Mouse (Mus musculus) lung, postnatal 14 days (tissue): ENCODE data around the gene Zfp385a.

ENCODE experiments used
- DNase-seq: peaks from one replicate; pipeline ENCODE4 v3.0.0; 2021

The Zfp385a gene

GRCm38 (mm10) chr15:103362950-103363349 is 23.1 kb upstream of the Zfp385a start:
- no peak for DNase-seq

- DNase-seq = no peak
These were observed 22.4 kb upstream of the Zfp385a start for GRCm38 (mm10) chr15:103362333-103362732.

- no peak for DNase-seq
These were observed 21.4 kb upstream of the Zfp385a start for GRCm38 (mm10) chr15:103361269-103361668.

DNA sequence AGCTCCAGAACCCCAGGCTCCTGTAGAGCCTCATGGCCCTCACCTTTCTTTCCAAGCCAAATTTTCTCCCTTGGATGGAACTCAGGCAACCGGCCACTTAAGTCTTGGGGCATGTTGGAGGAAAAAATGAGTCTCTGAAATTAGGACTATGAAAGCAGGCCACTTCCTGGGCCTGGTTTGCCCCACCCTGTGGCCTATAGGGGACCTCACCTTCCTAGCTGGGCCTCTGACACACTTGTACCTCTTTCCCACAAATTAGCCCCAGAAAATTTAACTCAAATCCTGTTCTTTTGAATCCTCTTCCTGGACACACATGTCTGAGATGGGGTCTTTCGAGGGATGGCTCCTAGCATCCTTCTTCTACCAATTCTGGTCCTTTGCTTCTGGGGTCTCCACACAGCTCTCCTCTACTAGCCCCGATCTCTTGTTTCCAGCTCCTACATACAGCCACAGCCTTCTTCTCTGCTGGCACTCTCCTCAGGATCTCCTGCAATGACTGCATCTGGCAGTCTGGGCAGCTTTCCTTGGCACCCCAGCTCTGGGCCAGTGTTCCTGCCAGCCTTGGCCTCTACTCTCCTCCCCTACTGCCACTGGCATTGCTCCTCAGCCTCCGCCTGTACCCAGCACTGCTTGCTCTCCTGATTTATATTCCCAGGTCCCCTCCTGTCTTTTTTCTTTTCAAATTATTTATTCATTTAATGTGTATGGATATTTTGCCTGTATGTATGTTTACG is 20.1 kb upstream of the Zfp385a start:
- DNase-seq = no peak

DNA sequence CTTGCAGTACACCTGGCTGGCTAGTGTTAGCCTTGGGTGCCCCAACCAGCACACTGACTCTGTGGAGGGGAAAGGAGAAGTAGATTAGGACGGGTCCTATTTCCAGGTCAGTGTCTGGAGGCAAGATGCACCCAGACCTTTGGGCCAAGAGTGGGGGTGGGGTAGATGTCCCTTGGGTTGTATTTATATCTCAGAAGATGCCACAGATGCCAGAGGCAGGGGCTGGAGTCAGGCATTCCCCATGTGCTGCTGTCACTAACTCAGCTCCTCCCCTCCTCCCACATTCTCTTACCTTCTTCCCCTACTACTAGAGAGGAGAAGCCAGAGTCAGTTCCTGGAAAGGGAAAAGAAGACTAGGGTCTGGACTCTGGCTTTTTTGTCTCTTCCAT is 19.2 kb upstream of the Zfp385a start:
- DNase-seq = no peak

DNA sequence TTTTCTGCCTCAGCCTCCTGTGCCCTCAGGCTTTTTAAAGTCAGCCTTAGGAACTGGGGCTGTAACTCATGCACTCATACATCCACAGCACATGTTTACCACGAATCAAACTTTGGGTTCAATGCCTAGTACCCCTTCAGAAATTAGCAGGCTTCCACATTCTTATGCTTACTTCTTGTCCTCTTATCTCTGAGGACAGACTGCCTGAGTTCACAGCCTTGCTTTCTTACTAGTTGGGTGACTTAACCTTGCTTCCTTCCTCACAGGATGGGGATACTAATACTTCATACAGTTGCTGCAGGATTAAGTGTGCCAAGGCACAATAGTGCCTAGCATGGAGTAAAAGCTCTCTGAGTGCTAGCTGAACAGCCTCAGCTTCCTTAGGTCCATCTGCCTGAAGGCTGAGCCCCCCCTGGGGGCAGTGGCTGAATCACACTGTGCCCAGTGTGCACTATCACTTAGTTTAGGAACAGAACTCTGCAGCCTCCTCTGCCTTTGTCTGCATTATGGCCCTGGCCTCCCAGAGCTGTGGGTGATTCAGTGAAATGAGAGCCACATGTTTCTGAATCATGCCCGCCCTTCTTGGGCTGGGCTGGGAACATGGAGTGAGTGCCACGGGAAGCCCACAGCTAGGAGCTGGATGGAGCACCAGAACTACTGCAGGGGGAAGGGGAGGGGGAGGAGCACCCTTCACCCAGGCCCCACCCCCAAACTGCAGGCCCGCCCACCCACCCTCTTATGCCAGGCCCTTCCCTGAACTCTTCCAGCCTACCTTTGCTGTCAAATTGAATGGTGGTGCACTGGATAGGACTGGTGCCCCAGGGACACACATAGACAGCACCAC is 18.6 kb upstream of the Zfp385a start:
- no peak for DNase-seq

- no peak for DNase-seq
These were observed 17.9 kb upstream of the Zfp385a start for GRCm38 (mm10) chr15:103357817-103358216.

- DNase-seq = no peak
These were observed 16.2 kb upstream of the Zfp385a start for GRCm38 (mm10) chr15:103356130-103356529.

DNA sequence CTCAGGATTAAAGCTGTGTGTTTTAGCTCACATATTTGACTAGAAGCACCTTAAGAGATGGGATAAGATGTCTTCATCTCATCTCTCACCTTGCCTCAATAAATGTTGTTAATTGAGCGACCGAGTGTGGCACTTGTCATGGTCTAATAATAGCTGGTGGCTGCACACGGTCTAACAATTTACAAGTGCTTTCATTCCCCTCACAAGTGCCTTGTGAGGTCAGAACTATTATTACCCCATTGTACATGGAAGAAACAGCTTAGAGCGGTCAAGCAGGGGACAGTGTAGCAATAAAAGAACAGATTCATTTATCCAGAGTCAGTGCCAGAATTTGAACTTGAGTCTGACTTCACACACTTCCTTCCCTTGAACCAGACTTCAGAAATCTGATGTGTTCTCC is 15.5 kb upstream of the Zfp385a start:
- DNase-seq = no peak

GRCm38 (mm10) chr15:103354690-103355089 is 14.8 kb upstream of the Zfp385a start:
- no peak for DNase-seq

DNA sequence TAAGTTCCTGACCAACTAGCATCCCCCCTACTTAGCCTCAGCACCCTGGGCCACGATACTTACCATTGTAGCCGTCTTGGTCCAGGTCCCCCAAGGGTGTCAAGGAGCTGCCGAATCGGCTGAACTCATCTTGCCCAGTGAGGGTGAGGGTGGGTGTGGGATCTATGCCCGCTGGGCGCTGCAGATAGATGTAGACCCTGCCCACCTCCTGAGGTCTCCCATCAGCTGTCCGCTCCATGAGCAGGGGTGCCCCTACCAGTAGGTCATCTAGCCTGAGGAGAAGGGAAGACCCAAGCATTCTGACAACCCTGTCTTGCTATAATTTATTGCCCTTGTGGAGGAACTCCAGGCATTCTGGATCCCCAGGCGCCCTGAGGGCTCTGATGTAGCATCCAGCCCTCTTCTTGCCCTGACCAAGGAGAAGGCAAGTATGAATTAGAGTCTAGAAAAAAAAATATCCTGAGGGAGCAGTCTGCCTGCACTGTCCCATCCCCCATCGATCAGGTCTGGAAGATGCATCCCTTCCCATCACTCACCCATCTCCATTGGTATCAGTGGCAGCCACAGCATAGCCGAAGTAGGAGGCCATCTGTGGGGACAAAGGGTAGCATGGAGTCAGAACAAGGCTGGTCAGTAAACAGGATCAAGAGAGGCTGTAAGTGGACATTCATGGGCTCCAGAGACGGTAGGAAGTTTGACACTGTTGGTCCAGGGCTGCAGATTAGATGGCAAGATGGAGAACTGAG is 13.8 kb upstream of the Zfp385a start:
- DNase-seq = no peak

- peak; percentile 68 for DNase-seq
These were observed 13.0 kb upstream of the Zfp385a start for GRCm38 (mm10) chr15:103352856-103353255.

- DNase-seq = peak; percentile 73
These were observed 7.4 kb upstream of the Zfp385a start for GRCm38 (mm10) chr15:103347275-103347684.

DNA sequence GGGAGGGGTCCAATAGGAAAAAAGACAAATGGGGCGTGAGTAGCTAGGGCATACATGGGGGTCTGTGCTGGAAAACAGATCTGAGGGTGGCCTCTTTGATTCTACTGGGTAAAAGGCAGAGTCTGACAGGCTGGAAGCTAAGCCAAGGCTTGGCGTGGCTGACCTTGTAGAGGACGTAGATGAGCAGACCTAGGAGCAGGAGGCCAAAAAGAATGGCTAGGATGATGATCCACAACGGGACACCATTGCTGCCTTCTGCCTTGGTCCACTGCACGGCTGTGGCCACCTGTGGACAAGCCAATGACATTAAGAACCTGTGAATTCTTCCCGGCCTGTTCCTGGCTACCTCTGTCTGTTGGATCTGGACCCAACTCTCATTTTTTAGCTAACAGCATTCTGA is 5.9 kb upstream of the Zfp385a start:
- DNase-seq = no peak

DNA sequence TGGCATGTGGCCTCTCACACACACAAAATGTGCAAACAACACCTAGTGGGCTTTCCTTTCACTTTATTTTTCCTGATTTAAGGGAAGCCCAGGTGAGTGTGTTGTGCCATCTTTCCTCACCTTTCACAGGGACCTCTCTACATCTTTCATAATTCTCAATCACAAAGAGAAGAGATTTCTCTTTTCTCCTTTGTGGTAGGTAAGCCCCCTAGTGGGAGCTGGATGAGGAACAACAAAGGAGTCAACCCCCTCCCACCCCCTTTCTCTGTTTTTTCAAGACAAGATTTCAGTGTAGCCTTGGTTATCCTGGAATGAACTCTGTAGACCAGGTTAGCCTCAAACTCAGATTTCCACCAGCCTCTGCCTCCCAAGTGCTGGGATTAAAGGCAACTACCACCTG is 3.7 kb upstream of the Zfp385a start:
- DNase-seq = no peak

DNA sequence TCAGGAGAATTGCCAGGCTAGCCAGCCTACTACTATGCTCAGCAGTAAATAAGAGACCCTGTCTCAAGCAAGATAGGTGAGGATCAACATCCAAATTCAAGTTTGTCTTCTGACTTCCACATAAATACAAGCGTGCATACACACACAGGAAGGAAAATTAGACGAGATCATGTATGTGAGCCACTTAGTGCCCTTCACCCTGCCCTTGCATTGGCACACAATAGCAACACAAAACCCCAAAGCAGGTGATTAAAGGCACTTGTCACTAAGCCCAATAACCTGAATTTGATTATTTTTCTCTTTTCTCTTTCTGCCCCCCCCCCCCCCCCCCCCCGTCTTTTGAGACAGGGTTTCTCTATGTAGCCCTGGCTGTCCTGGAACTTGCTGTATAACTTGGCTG is 3.1 kb upstream of the Zfp385a start:
- no peak for DNase-seq

DNA sequence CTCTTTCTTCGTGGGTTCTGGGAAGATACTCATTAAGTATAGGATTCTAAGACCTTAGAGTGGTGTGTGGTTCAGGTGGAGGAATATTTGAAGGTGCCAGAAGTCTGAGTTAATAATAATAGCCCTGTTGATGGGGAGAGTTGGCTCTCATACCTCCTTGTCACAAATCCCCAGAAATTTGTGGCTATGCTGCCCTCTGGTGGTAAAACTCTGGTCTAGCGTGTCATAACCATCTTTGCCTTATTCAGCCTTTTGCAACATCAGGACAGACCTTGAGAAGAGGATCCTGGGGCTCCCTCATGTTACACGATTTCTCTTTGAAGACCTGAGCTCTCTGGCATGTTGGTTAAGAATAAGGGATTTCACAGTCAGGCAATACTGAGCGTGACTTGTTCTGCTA is 2.5 kb upstream of the Zfp385a start:
- DNase-seq = peak; percentile 81

DNA sequence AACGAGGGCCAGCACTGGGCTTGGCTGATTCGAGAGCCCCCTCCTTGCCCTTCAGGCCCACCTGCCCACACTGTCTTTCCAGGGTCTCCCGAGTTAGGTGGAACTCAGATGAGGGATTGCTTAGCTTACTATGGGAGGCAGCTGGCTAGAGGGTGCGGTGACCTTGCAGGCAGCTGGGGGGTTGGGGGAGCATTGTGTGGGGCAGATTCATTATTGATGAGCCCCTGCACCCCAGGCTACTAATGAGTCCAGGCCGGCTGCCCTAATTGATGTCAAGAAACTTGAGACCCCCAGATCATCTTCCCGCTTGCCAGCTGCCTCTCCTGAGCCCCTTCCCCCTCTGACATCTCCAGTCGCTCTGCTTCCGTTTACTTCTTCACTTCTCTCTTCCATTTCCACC is 1.7 kb upstream of the Zfp385a start:
- no peak for DNase-seq

DNA sequence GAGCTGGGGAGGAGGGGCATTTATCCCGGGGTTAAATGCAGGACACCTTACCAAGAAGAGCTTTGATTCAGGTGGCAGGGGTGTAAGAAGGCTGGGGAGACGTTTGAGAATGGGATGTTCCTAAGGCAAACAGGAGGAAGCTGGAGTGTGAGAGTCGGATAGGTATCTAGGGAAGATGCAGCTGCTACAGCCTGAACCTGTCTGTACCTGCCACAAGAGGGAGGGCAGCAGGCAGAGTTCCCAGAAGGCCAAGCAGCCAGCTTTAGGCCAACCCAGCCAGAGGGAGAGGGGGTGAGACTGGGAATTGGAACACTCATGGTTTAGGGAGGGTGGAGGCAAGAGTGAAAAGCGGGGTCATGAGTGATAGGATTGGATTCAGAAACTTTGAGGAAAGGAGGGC is 893 bp upstream of the Zfp385a start:
- DNase-seq = no peak

GRCm38 (mm10) chr15:103339166-103339960 is 530 bp downstream of the Zfp385a start:
- DNase-seq = no peak

DNA sequence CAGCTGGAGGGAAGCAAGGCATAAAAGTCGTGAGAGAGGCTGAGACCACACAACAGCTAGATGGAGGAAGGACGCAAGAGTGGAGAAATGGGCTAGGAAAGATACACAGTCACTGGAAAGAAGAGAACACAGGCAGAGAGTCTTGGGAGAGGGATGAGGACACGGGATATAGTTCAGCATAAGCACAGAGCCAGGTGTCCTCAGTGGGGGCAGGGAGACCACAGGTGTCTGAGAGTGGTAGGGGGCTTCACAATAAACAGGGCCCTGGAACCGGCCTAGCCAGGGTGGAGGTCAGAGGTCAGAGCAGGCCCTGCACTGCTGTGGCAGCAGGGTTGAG is 1.1 kb downstream of the Zfp385a start:
- DNase-seq = no peak

GRCm38 (mm10) chr15:103336996-103337667 is 2.8 kb downstream of the Zfp385a start:
- no peak for DNase-seq
